Mouse (Mus musculus) lung, adult 2 months (tissue): ENCODE data around the gene Nfatc4. TPM values are rescaled to one million over a fixed set of nuclear protein-coding genes. Genes with fewer than 3 reads are reported as not detected.

ENCODE experiments used
- DNase-seq: peaks from one replicate; pipeline ENCODE4 v3.0.0; 2022
- H3K4me1 ChIP-seq: fragments of 200-500 bp; 2 replicates; pipeline ENCODE4 v1.6.1; 2011; ENCODE audit warnings: low read length; ENCODE audit not compliant: control insufficient read depth, insufficient read depth
- H3K4me3 ChIP-seq: fragments of 200-500 bp; replicated peaks from 2 replicates; pipeline ENCODE3; 2011; ENCODE audit warnings: low read depth, mild to moderate bottlenecking, control low read depth, low read length; ENCODE audit errors: extremely low read depth
- CTCF ChIP-seq: fragments of 200-500 bp; IDR thresholded peaks from 2 replicates; pipeline ENCODE4 v1.5.1; 2011; ENCODE audit warnings: mild to moderate bottlenecking, low read length, control low read depth; ENCODE audit not compliant: insufficient read depth
- POLR2A ChIP-seq: fragments of 200-500 bp; IDR thresholded peaks from 2 replicates; pipeline ENCODE4 v1.6.1; 2011; ENCODE audit warnings: low read depth, mild to moderate bottlenecking, control low read depth, low read length, borderline replicate concordance; ENCODE audit errors: extremely low read depth
- WGBS: fragments of 180-500 bp; shearing (Covaris S2); methylation state at CpG from one replicate; pipeline ENCODE4 v1.1.7; 2018; 5-methylcytosine and 5-hydroxymethylcytosine counted together
- polyA plus RNA-seq: library from polyadenylated mRNA; depleted of rRNA; stranded (reverse); fragments of >200 nt; gene quantifications from 2 replicates; pipeline ENCODE4 v1.2.3, GENCODE M21; 2012

The Nfatc4 gene
- polyA plus RNA-seq, 1 experiment: 27.3 TPM

- Histone ChIP-seq H3K4me3 (no peak overlapping the region), H3K4me1 (no peaks in the 10 kb centered on the region)
- no peak for DNase-seq
- WGBS: 92% methylated on average over 10 of the region's 10 CpGs
- no peak for TF ChIP-seq POLR2A
- TF ChIP-seq CTCF: no peak
Observed at GRCm38 (mm10) chr14:55862970-55863369, 40.0 kb downstream of the Nfatc4 start.

DNA sequence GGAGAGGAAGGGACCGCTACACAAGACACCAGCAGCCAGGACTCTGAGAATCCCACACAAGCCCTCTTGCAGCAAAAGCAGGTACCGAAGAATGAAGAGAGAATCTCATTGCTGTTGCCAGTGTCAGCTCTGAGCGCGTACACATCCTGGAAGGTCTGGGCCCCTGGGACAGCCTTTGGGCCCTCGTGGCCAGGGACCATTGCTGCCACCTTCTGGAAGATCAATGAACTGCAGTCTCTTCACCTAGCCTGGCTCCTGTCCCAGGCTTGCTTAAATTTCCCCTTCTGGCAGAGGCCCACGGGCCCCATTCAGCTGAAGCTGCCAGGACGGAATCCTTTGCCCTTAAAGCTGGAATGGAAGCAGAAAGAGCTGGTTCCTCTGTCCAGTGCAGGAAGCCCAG is 40.8 kb downstream of the Nfatc4 start:
- 22% methylated on average over 7 of the region's 7 CpGs for WGBS

DNA sequence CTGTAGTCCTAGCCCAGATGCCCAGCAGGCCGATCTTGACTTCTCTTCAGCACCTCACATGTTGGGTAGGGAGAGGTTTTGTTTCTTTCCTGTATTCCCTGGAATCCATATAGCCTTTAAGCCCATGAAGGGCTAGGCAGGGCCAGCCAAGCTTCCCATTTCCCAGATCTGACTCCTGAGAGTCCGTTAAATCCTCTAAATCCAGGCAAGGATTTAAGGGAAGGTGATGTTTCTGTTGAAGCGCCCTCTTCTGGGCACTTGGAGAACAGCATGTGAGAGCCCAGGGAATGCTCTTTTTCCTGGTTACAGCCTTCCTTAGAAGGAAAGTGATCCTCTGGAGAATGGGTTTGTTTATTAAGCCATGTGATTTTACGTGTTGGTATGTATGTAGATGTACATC is 44.0 kb downstream of the Nfatc4 start:
- Histone ChIP-seq H3K4me3 (no peak overlapping the region), H3K4me1 (no peaks in the 10 kb centered on the region)
- TF ChIP-seq CTCF (peak; percentile 51; the same call in 1 of the 2 replicates), POLR2A (no peak)
- WGBS: 35% methylated on average over 4 of the region's 4 CpGs
- DNase-seq: peak; percentile 58

More for the DNA sequence above, 40.8 kb downstream of the Nfatc4 start:
- Histone ChIP-seq H3K4me1 (no peaks in the 10 kb centered on the region), H3K4me3 (no peak overlapping the region)
- DNase-seq: peak; percentile 74
- TF ChIP-seq CTCF (peak; percentile 95), POLR2A (no peak)

GRCm38 (mm10) chr14:55868230-55869026 is 45.5 kb downstream of the Nfatc4 start:
- no peak overlapping the region for H3K4me3 ChIP-seq
- TF ChIP-seq POLR2A: no peak
- 85% methylated on average over 14 of the region's 14 CpGs for WGBS
- no peak for DNase-seq
- no peaks in the 10 kb centered on the region for H3K4me1 ChIP-seq

GRCm38 (mm10) chr14:55869538-55869937 is 46.6 kb downstream of the Nfatc4 start:
- H3K4me3 ChIP-seq: no peak overlapping the region
- DNase-seq: no peak
- no peak for TF ChIP-seq CTCF
- no peak for TF ChIP-seq POLR2A
- WGBS: 93% methylated on average over 6 of the region's 6 CpGs
- 0 out of 2 replicates have a peak, but pooled peaks cover 3% of the 10 kb centered on the region for H3K4me1 ChIP-seq

DNA sequence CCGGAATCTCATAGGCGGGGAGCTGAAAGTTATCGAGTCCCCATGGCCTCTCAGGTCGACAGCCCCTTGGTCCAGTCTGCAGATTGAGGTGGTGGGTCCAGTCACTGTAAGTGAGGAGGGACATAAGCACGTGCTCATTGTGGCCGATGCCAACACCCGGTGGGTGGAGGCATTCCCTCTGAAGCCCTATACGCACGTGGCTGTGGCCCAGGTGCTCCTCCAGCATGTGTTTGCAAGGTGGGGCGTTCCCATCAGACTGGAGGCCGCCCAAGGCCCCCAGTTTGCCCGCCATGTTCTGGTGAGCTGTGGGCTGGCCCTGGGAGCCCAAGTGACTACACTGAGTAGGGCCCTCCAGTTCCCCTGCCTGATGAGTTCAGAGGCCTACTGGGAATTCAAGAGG is 49.1 kb downstream of the Nfatc4 start:
- no peak for DNase-seq
- no peak overlapping the region for H3K4me3 ChIP-seq
- 0 out of 2 replicates have a peak, but pooled peaks cover 3% of the 10 kb centered on the region for H3K4me1 ChIP-seq
- 87% methylated on average over 12 of the region's 12 CpGs for WGBS
- TF ChIP-seq CTCF: no peak
- TF ChIP-seq POLR2A: no peak

GRCm38 (mm10) chr14:55872551-55872950 is 49.6 kb downstream of the Nfatc4 start:
- DNase-seq: no peak
- TF ChIP-seq CTCF: no peak
- TF ChIP-seq POLR2A: no peak
- Histone ChIP-seq H3K4me3 (no peak overlapping the region), H3K4me1 (0 out of 2 replicates have a peak, but pooled peaks cover 3% of the 10 kb centered on the region)
- 87% methylated on average over 17 of the region's 17 CpGs for WGBS

DNA sequence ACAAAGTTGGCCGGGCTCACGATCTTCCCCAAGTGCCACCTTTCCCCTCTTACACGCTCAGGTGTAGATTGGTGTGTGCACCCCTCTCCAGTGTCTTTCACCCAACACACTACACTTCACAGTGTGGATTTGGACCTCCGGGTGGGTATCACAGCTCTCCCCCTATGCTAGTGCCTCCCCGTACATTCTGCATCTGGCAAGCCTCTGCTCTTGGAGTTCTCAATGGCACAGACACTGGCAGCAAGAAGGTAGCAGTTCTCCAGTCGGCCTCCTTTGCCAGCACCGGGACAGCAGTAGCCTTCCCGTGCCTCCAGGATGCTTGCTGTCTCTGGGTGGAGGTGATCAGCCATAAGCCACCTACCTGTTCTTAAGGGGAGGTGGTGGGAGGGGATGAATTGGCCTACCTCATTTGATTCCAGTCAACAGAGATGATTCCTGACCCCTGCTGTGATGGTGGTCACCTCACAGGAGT is 50.3 kb downstream of the Nfatc4 start:
- TF ChIP-seq CTCF (no peak), POLR2A (no peak)
- Histone ChIP-seq H3K4me1 (0 out of 2 replicates have a peak, but pooled peaks cover 3% of the 10 kb centered on the region), H3K4me3 (no peak overlapping the region)
- DNase-seq: no peak
- 76% methylated on average over 8 of the region's 8 CpGs for WGBS

- 12% methylated on average over 30 of the region's 30 CpGs for WGBS
- DNase-seq: peak; percentile 75
- peak overlapping the region; percentile 4 for H3K4me3 ChIP-seq
- H3K4me1 ChIP-seq: 0 out of 2 replicates have a peak, but pooled peaks cover 3% of the 10 kb centered on the region
- TF ChIP-seq CTCF: peak; percentile 88
- TF ChIP-seq POLR2A: no peak
Observed at GRCm38 (mm10) chr14:55873714-55874683, 51.1 kb downstream of the Nfatc4 start.
